Mouse (Mus musculus): ENCODE measurements at regions not wholly inside any gene's neighbourhood (a gene's known extent, or its start where the extent isn't known, plus 50 kb on each side); places are given as distances from the start of the nearest gene placed in this dataset.

DNA sequence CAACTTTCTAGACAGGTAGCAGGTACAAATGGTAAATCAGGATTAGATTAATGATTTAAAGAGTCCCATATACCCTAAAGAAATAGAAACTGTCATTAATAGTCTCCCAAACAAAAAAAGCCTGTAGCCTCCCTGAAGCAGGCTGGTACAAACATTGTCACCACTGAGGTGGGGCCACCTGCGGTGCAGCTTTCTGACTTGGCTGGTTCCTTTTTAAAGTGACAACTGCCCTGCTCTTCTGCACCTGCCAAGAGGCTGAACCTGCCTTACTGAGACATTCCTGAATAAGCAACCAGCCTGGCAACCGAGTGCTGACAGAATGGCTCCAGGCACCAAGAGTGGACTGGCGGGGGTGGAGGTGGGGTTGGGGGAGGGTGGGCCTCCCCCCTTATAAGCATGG lies 687.0 kb upstream of the Vrk2 start:
- intact Hi-C loops (cut with DNase I), result no loop called here
- no peak for DNase-seq (ENCODE audit: low spot score in 2 of 2)

DNA sequence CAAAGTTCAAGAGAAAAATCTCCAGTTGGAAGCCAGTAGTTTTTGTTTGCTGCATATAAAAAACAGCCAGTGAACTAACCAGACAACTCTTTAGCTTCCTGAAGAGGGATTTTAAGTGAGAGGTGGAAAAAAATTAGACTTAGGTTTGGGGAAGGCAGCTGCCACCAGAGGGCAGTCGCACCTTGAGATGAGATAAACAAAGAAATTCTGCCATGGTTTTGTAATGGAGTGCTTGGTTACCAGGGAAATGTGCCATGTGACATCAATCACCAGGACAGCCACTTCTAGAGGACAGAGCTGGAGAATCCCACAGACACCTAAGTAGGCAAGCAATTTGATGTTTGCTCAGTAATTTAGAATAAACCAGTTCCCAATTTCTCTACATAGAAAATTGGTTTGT lies 670.5 kb upstream of the Vrk2 start:
- DNase-seq (ENCODE audit: low spot score in 2 of 2), result peak; percentile 58 to 60
- intact Hi-C loops (cut with DNase I), result no loop called here

DNA sequence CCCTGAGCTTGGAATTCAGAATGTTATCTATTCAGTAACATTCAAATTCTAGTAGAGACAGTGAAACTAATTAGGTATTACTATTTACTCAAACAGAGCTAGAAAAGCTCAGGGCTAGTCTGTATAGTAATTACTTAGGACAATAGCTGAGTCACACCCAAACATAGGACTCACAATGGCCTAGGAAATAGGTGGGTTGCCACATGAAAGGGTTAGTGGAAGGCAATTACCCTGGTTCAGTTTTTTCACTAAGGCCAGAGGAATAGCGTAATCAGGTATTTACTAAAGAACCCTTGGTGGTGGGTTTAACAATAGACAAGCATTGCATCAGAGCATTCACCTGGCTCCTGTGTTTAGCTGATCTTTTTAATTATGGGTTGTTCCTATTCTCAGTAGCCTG lies 664.7 kb upstream of the Vrk2 start:
- intact Hi-C loops (cut with DNase I), result no loop called here
- DNase-seq (ENCODE audit: low spot score in 2 of 2), result no peak

DNA sequence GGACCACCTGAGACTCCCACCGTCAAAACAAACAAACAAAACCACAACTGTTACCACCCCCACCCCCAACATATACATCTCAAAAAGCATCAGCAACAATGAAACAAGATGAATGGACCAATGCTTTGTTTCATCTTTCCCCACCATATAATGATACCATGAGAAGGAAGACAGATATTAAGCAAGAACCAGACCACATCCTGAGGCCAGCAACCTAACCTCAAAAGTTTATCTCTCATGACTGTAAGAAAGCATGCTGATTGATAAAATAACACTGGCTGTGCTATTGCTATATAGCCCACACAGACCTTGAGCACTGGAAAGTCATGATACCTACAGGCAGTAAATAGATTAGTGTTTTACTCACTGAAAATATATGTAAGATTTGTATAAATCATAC lies 642.1 kb upstream of the Vrk2 start:
- intact Hi-C loops (cut with DNase I), result no loop called here
- DNase-seq (ENCODE audit: low spot score in 2 of 2), result no peak

DNA sequence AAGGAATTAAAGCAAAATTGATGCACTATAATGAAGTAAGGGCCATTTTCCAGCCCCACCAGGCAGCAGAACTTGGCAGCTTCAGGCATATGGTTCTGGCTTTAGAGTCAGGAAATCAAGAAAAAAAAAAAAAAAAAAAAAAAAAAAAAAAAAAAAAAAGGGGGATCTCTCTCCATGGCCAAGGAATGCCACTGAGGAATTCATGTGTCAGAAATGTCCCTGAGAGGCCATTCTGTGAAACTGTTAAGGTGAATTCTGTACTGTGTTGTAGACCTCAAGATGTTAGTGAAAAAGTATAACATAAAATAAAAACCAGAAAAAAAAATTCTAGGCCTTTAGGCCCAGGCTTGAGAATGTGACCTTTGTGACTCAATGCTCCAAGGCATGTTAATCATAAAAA lies 632.7 kb upstream of the Vrk2 start:
- DNase-seq (ENCODE audit: low spot score in 2 of 2), result no peak
- intact Hi-C loops (cut with DNase I), result no loop called here

DNA sequence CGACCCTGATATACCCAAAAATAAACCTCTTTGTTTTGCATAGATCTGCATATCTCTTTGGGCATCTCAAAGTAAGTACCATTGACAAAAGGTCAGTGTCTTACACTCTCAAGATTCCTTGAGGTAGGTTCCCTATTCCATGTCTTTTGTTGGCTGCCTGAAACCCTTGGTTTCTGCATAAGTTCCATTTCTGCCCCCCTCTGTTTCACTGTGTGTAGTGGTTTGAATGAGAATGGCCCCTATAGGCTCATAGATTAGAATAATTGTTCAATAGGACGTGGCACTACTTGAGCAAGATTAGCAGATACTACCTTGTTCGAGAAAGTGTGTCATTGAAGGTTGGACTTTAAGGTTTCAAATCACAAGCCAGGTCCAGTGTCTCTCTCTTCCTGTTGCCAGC lies 628.6 kb upstream of the Vrk2 start:
- no peak for DNase-seq (ENCODE audit: low spot score in 2 of 2)
- intact Hi-C loops (cut with DNase I), result loop anchor here (5.0 kb wide), 1 partner anchor 1360 kb away; the partner anchor contains the start of gene Ccdc85a

DNA sequence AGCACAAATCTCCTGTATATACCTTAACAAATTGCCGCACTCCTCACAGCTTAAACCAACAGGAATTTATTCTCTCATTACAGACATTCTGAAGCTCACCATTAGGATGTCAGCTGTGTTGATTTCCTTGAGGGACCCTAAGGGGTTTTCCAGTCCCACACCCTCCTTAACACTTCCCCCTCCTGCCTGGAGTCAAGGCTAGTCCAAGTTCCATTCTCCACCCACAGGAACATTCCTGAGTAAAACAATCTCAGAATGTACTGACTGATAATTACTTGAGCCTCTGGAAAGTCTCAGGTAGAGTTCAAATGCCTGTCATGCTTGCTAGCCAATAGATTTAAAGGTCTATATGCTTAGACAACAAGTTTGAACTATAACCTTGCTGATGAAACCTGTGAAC lies 628.2 kb upstream of the Vrk2 start:
- DNase-seq (ENCODE audit: low spot score in 2 of 2), result no peak
- intact Hi-C loops (cut with DNase I), result loop anchor here (5.0 kb wide), 1 partner anchor 1360 kb away; the partner anchor contains the start of gene Ccdc85a

DNA sequence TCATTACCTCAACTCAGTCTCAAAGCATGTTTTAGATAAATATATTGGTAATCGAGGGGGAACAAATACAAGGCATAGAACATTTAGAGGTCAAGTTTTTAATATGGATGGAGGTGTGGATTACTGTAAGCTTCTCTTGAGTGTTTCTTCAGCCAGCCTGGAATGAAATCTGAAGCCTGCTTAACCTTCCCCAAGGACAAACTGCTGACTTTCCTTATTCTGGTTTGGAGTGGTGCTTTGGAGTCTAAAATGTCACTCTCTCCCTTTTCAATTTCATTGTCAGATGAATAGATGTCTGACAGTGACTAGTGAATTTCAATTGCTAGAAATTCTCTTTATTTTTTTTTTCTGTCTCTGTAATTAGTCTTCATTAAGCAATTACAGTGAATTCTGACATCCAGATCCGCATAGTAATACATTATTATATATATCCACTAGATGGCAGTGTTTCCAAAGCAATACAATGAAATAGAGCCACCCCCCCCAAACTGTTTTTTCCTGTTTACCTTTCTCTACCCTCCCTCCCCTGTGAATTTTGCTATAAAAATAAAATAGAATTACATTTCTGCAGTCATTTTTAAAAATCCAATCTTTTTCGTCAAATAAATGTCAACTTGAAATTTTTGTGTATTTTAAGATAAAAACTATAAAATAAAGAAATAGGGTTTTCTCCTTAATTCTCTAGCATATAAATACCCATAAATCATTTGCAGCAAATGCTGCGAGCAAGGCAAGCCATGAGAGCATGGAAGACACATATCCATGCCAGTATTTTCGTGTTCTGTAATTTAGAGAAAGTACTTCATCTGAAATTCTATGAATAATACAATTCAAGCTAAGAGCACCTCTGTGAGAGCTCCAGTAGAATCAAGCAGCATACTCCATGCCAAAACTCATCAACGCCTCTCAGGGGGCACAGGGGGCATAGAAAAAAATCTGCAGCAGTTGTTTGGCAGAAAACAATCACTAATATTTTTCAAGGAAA lies 626.2 kb upstream of the Vrk2 start:
- intact Hi-C loops (cut with DNase I), result loop anchor here (5.0 to 10.0 kb wide), 3 partner anchors 1362 to 1915 kb away; partner anchors contain the start of genes Ccdc85a and Pnpt1
- DNase-seq (ENCODE audit: low spot score in 2 of 2), result peak in 1 of 2 experiments; percentile 18

DNA sequence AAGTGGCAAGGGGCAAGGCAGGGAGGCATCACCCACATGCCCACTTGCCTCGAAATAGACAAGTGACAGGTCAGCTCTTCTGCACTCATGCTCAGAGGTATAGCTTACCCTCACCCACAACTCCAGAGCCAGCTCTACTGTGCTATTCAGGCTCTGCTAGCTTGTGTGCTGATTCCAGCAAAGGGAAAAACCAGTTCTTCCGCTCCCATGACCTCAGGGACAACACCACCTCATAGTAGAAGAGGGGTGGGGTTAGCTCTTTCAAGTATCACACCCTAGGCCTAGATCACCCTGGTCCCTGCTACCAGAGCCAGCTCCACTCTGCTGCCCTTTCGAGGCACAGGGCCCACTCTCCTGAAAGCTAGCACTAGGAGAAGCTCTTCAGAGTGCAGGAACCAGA lies 622.0 kb upstream of the Vrk2 start:
- DNase-seq (ENCODE audit: low spot score in 2 of 2), result no peak
- intact Hi-C loops (cut with DNase I), result loop anchor here (5.0 to 10.0 kb wide), 2 partner anchors 1377 to 1919 kb away; partner anchors contain the start of gene Pnpt1

DNA sequence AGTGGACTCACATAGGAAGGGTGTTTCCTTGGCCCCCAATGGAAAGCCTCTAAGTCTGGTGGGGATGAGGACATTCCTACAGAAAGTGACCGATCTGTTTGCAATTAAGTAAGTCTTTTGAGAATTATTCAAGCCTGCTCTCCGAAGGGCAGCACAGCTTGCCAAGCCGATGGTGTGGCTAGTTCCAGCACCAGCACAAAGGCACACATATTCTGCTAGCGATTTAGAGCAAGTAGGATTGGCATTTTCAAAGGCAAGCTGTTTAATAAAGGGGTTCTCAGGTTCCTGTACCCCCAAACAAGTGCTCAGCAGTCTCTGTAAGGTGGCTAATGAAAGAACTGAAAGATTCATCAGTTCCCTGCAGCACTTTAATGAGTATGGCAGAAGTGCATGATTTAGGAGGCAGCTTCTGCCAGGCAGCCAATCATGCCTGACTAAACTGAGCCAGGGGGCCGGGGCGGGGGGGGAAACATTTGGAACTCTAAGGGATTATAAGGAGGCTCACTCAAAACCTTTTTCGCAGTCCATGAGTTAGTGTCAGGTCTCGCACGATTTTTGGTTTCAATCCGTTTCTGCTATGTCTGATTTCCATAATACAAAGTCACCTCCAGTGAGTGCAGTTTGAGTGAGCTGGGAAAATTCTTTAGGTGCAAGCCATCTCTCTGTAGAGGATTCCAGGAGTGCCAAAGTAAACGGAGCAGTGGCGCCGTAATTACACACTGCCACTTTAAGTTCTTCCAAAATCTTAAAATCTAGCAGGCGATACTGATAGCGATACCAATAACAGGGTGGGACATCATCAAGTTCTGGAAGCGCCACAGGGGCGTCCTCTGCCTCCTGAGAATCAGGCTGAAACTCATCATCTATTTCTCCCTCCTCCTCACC lies 609.8 kb upstream of the Vrk2 start:
- intact Hi-C loops (cut with DNase I), result no loop called here

DNA sequence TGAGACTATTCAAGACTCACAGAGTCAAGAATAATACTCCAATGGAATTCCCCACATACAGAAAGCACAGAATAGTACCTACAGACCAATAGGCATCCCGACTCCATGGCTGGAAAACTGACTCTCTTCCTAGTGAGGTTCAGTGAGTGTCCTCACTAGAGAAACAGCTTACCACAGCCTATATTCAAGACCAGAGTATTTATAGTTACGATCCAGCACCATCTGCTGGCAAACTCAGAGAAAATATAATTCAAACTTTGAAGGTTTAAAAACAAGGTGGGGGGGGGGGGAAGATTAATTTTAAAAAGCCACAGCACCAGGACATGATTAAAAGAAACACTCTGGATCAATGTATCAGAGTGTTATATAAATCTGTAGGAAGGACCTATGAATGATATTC lies 590.2 kb upstream of the Vrk2 start:
- peak; percentile 7 to 9 for DNase-seq (ENCODE audit: low spot score in 2 of 2)
- intact Hi-C loops (cut with DNase I), result no loop called here

More for the DNA sequence above, 609.8 kb upstream of the Vrk2 start:
- no peak for DNase-seq (ENCODE audit: low spot score in 2 of 2)

DNA sequence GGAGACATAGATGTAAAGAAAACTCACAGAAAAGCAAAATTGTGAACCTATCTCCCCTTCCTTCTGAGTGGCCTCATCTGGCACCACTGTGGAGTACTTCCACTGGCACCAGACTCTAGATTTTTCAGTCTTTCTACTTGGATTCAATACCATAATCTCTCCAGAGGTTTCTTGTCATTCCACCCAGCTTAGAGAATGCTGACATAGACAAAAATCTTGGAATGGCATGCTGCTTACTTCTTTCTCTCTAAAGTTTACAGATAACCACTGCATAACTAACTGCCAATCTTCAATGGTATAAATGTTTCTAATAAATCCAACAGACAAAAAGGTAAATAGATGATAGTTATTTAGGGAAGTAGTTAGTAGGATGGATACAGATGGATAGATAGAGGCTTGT lies 589.6 kb upstream of the Vrk2 start:
- intact Hi-C loops (cut with DNase I), result no loop called here
- DNase-seq (ENCODE audit: low spot score in 2 of 2), result no peak

DNA sequence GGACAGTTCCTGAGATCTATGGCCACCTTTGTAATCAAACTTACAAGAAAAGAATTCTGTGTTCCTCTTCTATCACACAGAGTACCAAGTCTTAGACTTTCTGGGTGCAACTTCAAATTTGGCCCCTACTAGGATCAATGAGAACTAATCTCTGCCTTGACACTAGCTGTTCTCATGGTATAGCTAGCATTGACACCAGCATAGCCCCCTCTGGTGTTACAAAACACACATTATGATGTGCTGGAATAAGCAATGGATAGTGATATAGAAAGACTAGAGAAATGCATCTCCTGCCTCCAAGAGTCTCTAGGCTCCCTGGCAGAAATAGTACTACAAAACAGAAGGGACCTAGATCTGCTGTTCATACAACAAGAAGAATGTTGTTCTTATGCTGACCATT lies 566.6 kb upstream of the Vrk2 start:
- intact Hi-C loops (cut with DNase I), result no loop called here
- DNase-seq (ENCODE audit: low spot score in 2 of 2), result no peak
